Mouse (Mus musculus): Measurements from ENCODE around the gene Hnrnph3. TPM values are rescaled to one million over a fixed set of nuclear protein-coding genes. Genes with fewer than 3 reads are reported as not detected.

Gene Hnrnph3
- total and polyA plus RNA-seq, 3 experiments: 9.5 to 37.8 (median 15.1) TPM

GRCm38 (mm10) chr10:63063365-63063764, 39.3 kb upstream of the Hnrnph3 start:
- dilution Hi-C loops (cut with MboI; ENCODE audit: extremely low pct_ligation_motif_present, extremely low pct_unique_long_range_greater_than_20kb, low sequenced_read_pairs): no loop called here
- H3K9me3 ChIP-seq (replicated peaks; ENCODE audit: low read length): no peaks in the 10 kb centered on the region

GRCm38 (mm10) chr10:63062696-63063095, 38.7 kb upstream of the Hnrnph3 start:
- Histone ChIP-seq H3K4me1 (ENCODE audit: control insufficient read depth in 1 of 2, insufficient read depth in 2 of 2) (peaks cover 0 to 5% of the 10 kb centered on the region in 2 experiments; a peak in 1 of 4 replicates), H3K4me2 (ENCODE audit: insufficient read depth, low read depth, poor library complexity, severe bottlenecking) (no peak overlapping the region), H3K27me3 (replicated peaks) (no peaks in the 10 kb centered on the region), H3K9me3 (replicated peaks; ENCODE audit: low read length) (no peaks in the 10 kb centered on the region), H3K36me3 (replicated peaks in 1 of 2; ENCODE audit: control insufficient read depth in 1 of 2, insufficient read depth in 1 of 2, low read length in 1 of 2) (no peaks in the 10 kb centered on the region), H3K27ac (ENCODE audit: insufficient read depth, low read depth) (no peak overlapping the region), H3K9ac (ENCODE audit: insufficient read depth, low read depth) (no peak overlapping the region), H3K79me2 (replicated peaks; ENCODE audit: control insufficient read depth, extremely low read depth, insufficient read depth, poor library complexity, severe bottlenecking) (no peaks in the 10 kb centered on the region), H3K4me3 (replicated peaks in 1 of 3; ENCODE audit: low read depth in 2 of 3, low read length in 2 of 3, poor library complexity in 1 of 3) (no peak overlapping the region)
- dilution Hi-C loops (cut with MboI; ENCODE audit: extremely low pct_ligation_motif_present, extremely low pct_unique_long_range_greater_than_20kb, low sequenced_read_pairs) (no loop called here), in situ Hi-C loops (cut with MboI; ENCODE audit: low pct_ligation_motif_present, low pct_unique_long_range_greater_than_20kb, low sequenced_read_pairs) (no loop called here)
- DNase-seq (ENCODE audit: extremely low read depth): no peak
- TF ChIP-seq BHLHE40 (IDR thresholded peaks at IDR 0.05; ENCODE audit: low read depth, low read length): no peak
- no peak for TF ChIP-seq GABPA (IDR thresholded peaks at IDR 0.05; ENCODE audit: insufficient replicate concordance, low read depth, low read length)
- TF ChIP-seq SMC3 (IDR thresholded peaks at IDR 0.05; ENCODE audit: low read depth, low read length): no peak
- no peak for TF ChIP-seq USF1 (IDR thresholded peaks at IDR 0.05; ENCODE audit: low read depth, low read length)
- TF ChIP-seq KAT2A (IDR thresholded peaks at IDR 0.05; ENCODE audit: insufficient replicate concordance, low read length): no peak
- TF ChIP-seq MYC (IDR thresholded peaks at IDR 0.05; ENCODE audit: low read depth, low read length): no peak
- no peak for TF ChIP-seq ELF1 (IDR thresholded peaks at IDR 0.05; ENCODE audit: low read depth, low read length)
- TF ChIP-seq SIN3A (IDR thresholded peaks at IDR 0.05; ENCODE audit: low read length): no peak
- TF ChIP-seq ZC3H11A (IDR thresholded peaks at IDR 0.05; ENCODE audit: low read depth, low read length): no peak
- TF ChIP-seq PAX5 (IDR thresholded peaks at IDR 0.05; ENCODE audit: low read length): no peak
- no peak for TF ChIP-seq CHD1 (IDR thresholded peaks at IDR 0.05; ENCODE audit: low read depth, low read length)
- TF ChIP-seq ZKSCAN1 (IDR thresholded peaks at IDR 0.05; ENCODE audit: borderline replicate concordance, low read depth, low read length): no peak
- no peak for TF ChIP-seq POLR2A (IDR thresholded peaks at IDR 0.05; ENCODE audit: low read depth, low read length)
- TF ChIP-seq HCFC1 (IDR thresholded peaks at IDR 0.05; ENCODE audit: low read depth, low read length): no peak
- TF ChIP-seq TBP (conservative IDR thresholded peaks at IDR 0.05; ENCODE audit: low read depth, low read length): no peak
- TF ChIP-seq RAD21 (IDR thresholded peaks at IDR 0.05; ENCODE audit: low read depth, low read length): no peak
- TF ChIP-seq CHD2 (IDR thresholded peaks at IDR 0.05; ENCODE audit: low read length): no peak
- TF ChIP-seq E2F4 (IDR thresholded peaks at IDR 0.05; ENCODE audit: insufficient replicate concordance, low read depth, low read length): no peak
- TF ChIP-seq ETS1 (conservative IDR thresholded peaks at IDR 0.05; ENCODE audit: low read depth, low read length): no peak
- no peak for TF ChIP-seq NELFE (IDR thresholded peaks at IDR 0.05; ENCODE audit: low read depth, low read length)

More at GRCm38 (mm10) chr10:63063365-63063764, 39.3 kb upstream of the Hnrnph3 start:
- in situ Hi-C loops (cut with MboI; ENCODE audit: low pct_ligation_motif_present, low pct_unique_long_range_greater_than_20kb, low sequenced_read_pairs): no loop called here
- DNase-seq (ENCODE audit: extremely low read depth): no peak
- Histone ChIP-seq H3K9ac (ENCODE audit: insufficient read depth, low read depth) (no peak overlapping the region), H3K79me2 (replicated peaks; ENCODE audit: control insufficient read depth, extremely low read depth, insufficient read depth, poor library complexity, severe bottlenecking) (no peaks in the 10 kb centered on the region), H3K27ac (ENCODE audit: insufficient read depth, low read depth) (no peak overlapping the region), H3K4me1 (ENCODE audit: control insufficient read depth in 1 of 2, insufficient read depth in 2 of 2) (peaks cover 0 to 5% of the 10 kb centered on the region in 2 experiments; a peak in 1 of 4 replicates), H3K4me2 (ENCODE audit: insufficient read depth, low read depth, poor library complexity, severe bottlenecking) (no peak overlapping the region), H3K4me3 (replicated peaks in 1 of 3; ENCODE audit: low read depth in 2 of 3, low read length in 2 of 3, poor library complexity in 1 of 3) (no peak overlapping the region), H3K27me3 (replicated peaks) (no peaks in the 10 kb centered on the region), H3K36me3 (replicated peaks in 1 of 2; ENCODE audit: control insufficient read depth in 1 of 2, insufficient read depth in 1 of 2, low read length in 1 of 2) (no peaks in the 10 kb centered on the region)
- TF ChIP-seq SMC3 (IDR thresholded peaks at IDR 0.05; ENCODE audit: low read depth, low read length) (0 out of 2 replicates have a peak, but pooled peaks have one; percentile 4), MAX (IDR thresholded peaks at IDR 0.05; ENCODE audit: low read length) (no peak), MAFK (IDR thresholded peaks at IDR 0.05; ENCODE audit: insufficient replicate concordance, low read length) (no peak), TCF12 (IDR thresholded peaks at IDR 0.05; ENCODE audit: low read depth, low read length) (no peak)

Data from CH12.LX (cell line).